ENCODE assay signal across 7 mouse cellular contexts in genomic region chr6:50566141-50566996, GRCm38 (mm10). TPM values are rescaled to one million over a fixed set of nuclear protein-coding genes. Genes with fewer than 3 reads are reported as not detected.
DNase-seq lines count a peak whose midpoint lies in the region; ATAC-seq lines count a peak whose summit lies in the region.

TSS of gene Cycs (minus strand) at chr6:50566538.

- no peaks in the 10 kb centered on the region for H3K27me3 ChIP-seq in intestine, embryonic 15.5 days (replicated peaks)
- no peaks in the 10 kb centered on the region for H3K27me3 ChIP-seq in midbrain, embryonic 10.5 days (ENCODE audit: low read depth, poor library complexity, severe bottlenecking)

- H3K9ac ChIP-seq in intestine, embryonic 15.5 days: peak within 1 kb of the TSS; percentile 73

- peak within 1 kb of the TSS; percentile 69 for H3K4me2 ChIP-seq in intestine, embryonic 15.5 days (replicated peaks)

- H3K4me1 ChIP-seq in intestine, embryonic 15.5 days (replicated peaks): no peaks in the 10 kb centered on the region
- H3K4me1 ChIP-seq in midbrain, embryonic 10.5 days: peaks cover 17% of the 10 kb centered on the region

- DNase-seq in adrenal gland, adult 2 months: peak; percentile 100
- peak; percentile 100 for DNase-seq in embryo, embryonic 11.5 days (ENCODE audit: low read depth, low spot score)
- peak; percentile 99 for DNase-seq in gastrocnemius, postnatal 36 days
- peak; percentile 99 to 100 for DNase-seq in left cerebral cortex, postnatal 25 days (ENCODE audit: low spot score in 2 of 2)
- peak; percentile 99 for DNase-seq in midbrain, embryonic 10.5 days (ENCODE audit: low spot score)
- DNase-seq in right cerebral cortex, postnatal 4 days: peak; percentile 99

- peak; percentile 99 for ATAC-seq in intestine, embryonic 15.5 days

- WGBS in intestine, embryonic 15.5 days: under 1% methylated on average over 78 of the region's 78 CpGs
- WGBS in midbrain, embryonic 10.5 days: under 1% methylated on average over 78 of the region's 78 CpGs

- intact Hi-C loops in gastrocnemius, postnatal 36 days (cut with DNase I): no loop called here
- intact Hi-C loops in left cerebral cortex, postnatal 25 days (cut with DNase I): no loop called here

- H3K36me3 ChIP-seq in intestine, embryonic 15.5 days: no peaks in the 10 kb centered on the region; the same call in 1 of the 2 replicates
- peaks cover 25% of the 10 kb centered on the region for H3K36me3 ChIP-seq in midbrain, embryonic 10.5 days

- no peaks in the 10 kb centered on the region for H3K9me3 ChIP-seq in intestine, embryonic 15.5 days
- no peaks in the 10 kb centered on the region for H3K9me3 ChIP-seq in midbrain, embryonic 10.5 days (replicated peaks)

- peak within 1 kb of the TSS; percentile 87 for H3K4me3 ChIP-seq in intestine, embryonic 15.5 days (replicated peaks)
- peak within 1 kb of the TSS; percentile 82 for H3K4me3 ChIP-seq in midbrain, embryonic 10.5 days

- H3K27ac ChIP-seq in intestine, embryonic 15.5 days: peak within 1 kb of the TSS; percentile 81
- peak within 1 kb of the TSS; percentile 95 for H3K27ac ChIP-seq in midbrain, embryonic 10.5 days (replicated peaks)

RNA-seq across cellular contexts. Expression of gene Cycs, which starts in this region (rescaled TPM):
- 10 to 100 TPM; 69.1 to 73.1 TPM for total RNA-seq in adrenal gland, adult 2 months (2021)
- 0.24 and 0.29 TPM in 2 replicates for polyA plus RNA-seq in adrenal gland, adult 2 months (2012; rRNA removed)
- 100 to 1,000 TPM in 1 of 2 experiments, 10 to 100 TPM in 1; 99.6 to 104 TPM for total RNA-seq in gastrocnemius, postnatal 36 days (2021)
- polyA plus RNA-seq in intestine, embryonic 15.5 days (2015; fragmentation: Nextera tagmentation; extraction: Ambion mirVana): 88.6 and 94.9 TPM in 2 replicates
- 10 to 100 TPM; 45.3 to 47.7 TPM for total RNA-seq in left cerebral cortex, postnatal 25 days (2021)
- polyA plus RNA-seq in midbrain, embryonic 10.5 days (2016; fragmentation: Nextera tagmentation; extraction: Ambion mirVana): 74.6 and 83.3 TPM in 2 replicates

Comparison
In these comparisons a context has a peak if more than half of its experiments do, and no peak if none do; other contexts are left out.
1. Peak in every context shown above with its lines: DNase-seq, ATAC-seq, H3K4me3 ChIP-seq and H3K27ac ChIP-seq.
2. RNA of gene Cycs (polyA plus RNA-seq): 88.6 to 94.9 TPM in intestine, embryonic 15.5 days and 74.6 to 83.3 TPM in midbrain, embryonic 10.5 days; 0.24 to 0.29 TPM in adrenal gland, adult 2 months; every median in the first group is over 10 times any median in the second.